Mouse (Mus musculus): ENCODE results near the gene Cep55. TPM values are rescaled to one million over a fixed set of nuclear protein-coding genes. Genes with fewer than 3 reads are reported as not detected.
A peak's percentile ranks its signal among the peaks of the same experiment; 100 is the strongest.

Cep55 gene
- total and polyA plus RNA-seq, 3 experiments: 0.38 to 1.6 (median 0.44) TPM

DNA sequence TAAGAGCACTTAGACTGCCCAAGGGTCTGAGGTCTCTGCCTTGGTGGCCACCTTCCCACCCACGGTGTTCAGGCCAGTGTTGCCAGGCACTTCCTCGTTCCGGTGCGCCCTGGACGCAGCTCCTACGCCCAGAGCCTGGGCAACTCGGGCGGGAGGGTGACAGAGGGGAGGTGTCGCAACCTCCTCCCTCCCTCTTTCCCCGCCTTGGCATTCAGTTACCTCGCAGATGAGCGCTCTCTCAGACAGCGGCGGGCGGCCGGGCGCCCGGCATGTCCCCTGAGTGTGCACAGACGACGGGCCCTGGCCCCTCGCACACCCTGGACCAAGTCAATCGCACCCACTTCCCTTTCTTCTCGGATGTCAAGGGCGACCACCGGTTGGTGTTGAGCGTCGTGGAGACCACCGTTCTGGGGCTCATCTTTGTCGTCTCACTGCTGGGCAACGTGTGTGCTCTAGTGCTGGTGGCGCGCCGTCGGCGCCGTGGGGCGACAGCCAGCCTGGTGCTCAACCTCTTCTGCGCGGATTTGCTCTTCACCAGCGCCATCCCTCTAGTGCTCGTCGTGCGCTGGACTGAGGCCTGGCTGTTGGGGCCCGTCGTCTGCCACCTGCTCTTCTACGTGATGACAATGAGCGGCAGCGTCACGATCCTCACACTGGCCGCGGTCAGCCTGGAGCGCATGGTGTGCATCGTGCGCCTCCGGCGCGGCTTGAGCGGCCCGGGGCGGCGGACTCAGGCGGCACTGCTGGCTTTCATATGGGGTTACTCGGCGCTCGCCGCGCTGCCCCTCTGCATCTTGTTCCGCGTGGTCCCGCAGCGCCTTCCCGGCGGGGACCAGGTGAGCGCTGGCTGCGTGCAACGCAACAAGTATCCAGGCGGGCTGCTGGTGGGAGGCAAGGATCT is 42.3 kb downstream of the Cep55 start, which contains the start of gene Ffar4:
TSS of gene Ffar4 (plus strand) at position 214 of the 901 bp plus-strand sequence.
- DNase-seq: peak; percentile 79

DNA sequence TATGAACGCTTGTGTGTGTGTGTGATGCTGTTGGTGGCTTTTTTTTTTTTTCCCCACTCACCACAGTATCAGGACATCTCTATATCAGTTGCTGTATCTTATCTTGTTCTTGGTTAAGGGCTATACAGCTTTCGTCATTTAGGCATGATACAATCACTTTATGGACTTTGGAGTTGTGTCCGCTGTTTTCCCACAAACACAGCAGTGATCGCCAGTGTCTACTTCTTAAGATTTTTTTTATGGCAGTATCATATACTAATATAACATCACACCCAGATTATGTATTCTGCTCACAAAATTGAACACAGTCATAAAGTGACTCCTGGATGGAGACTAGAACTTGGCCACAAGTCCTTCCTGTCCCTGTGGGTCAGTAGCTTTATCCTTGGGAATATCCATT is 53.1 kb downstream of the Cep55 start:
- DNase-seq: no peak

DNA sequence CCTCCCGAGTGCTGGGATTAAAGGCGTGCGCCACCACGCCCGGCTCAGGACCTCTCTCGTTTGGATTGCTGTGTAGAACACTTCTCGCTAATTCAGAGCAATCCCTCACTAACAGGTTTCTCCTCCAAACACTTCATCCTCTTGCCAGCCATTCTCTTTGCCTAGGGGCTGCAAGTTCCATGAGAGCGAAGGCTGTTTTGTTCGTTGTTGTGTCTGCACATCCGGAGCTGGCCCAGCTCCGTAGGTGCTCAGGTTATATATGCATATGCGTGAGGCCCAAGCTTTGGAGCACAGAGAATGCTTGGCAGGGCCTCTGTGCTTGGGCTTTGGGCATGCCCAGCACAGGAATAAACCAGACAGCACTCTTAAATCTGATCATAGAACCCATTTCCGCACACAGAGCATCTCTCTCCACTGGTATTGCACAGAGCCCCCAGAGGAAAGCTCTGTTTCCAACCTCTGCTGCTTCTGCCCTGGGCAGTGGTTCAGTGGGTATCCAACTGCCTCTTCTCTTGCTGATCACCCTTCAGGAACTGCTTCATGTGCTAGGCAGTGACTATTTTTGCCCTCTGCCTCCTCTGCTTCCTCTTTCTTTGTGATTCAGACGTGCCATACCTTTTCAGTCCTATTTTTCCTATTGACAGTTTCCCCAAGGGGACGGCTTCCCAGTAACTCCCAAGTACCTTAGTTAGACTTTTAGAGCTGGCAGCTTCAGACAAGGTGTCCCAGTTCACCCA is 54.9 kb downstream of the Cep55 start:
- DNase-seq: no peak

DNA sequence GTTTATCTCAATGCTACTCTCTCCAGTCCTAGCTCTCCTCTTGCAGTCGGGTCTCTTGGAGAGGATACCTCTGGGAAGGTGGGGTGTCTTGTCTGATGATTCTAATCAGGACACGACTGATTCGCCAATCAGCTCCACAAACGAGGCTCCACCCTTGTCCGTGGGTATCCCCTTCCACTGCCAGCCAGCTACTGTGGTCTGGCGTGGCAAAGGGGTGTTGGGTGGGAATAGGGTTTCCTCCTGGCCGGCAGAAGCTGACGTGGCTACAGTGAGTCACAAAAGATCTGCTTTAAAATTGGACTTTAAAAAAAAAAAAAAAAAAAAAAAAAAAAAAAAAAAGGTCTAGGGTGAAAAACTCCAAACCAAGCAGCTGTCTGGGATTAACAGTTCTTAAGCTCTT is 56.2 kb downstream of the Cep55 start:
- DNase-seq: no peak

DNA sequence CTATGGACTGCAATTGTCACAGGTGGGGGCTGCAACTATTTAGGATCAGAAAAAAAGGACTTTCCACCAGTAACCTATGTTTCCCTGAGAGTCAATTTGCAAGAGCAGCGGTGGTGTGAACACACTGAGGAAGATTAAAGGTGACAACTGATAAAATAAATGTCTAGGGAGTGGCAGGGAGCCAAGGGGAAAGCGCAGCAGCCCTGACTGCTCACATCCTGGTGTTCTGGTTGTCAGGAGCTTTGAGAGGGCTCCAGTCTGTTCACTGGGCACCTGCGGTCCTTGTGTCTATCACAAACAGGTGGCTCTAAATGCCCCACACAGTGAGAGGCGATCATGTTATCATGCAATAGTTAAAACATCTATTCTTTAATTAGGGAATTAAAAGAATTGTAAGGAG is 57.8 kb downstream of the Cep55 start:
- DNase-seq: no peak

DNA sequence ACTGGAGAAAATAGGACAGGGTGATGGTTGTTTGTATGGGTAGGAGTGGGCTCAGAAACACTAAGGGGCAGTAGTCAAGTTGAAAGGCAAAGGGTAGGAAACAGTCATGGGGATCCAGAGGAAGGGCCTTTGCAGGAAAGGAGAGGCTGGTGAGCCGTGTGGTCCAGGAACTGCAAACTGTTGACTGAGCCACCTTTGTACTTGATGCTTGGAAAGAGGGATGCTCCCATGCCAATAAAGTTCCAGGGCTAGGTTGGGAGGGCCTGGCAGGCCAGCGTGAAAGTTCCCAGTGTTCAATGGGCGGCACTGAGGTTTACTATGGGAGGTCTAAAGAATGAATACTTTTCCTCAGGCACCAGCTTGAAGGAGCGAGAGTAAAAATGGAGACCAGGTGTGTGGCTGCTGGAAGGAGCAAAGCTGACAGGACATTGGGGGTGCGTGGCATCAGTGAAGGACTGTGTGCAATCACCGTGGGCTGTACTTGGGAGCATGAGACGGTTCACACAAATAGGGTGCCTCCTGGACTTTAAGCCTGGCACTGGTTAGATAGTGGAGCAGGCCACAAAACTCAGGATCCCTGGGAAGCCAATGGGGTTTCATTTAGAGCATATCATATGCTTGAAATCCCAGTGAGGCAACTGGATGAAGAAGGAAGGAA is 60.2 kb downstream of the Cep55 start:
- DNase-seq: no peak

DNA sequence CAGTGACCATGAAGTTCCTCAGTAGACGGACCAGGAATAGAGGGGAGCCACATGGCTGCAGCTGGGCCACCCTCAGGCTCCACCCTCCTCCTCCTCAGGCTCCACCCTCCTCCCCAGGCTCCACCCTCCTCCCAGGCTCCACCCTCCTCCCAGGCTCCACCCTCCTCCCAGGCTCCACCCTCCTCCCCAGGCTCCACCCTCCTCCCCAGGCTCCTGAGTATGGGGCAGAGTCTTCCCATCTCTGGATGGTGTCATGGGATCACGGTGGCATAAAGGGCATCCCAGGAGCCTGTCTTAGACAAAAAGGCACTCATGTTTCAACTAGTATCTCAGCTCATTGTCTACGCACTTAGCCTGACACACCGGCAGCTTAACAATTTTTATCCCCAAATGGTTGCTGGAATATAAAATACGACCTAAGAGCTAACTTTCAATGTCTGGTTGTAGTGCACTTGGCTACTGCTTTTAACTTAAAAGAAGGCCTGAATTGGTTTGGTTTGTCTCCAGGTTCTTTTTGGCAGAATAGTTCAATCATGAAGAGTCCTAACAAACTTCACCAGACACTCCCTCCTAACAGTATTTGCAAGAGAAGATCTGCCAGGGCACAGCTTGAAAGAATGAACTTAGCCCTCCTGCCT is 65.4 kb downstream of the Cep55 start:
- no peak for DNase-seq

DNA sequence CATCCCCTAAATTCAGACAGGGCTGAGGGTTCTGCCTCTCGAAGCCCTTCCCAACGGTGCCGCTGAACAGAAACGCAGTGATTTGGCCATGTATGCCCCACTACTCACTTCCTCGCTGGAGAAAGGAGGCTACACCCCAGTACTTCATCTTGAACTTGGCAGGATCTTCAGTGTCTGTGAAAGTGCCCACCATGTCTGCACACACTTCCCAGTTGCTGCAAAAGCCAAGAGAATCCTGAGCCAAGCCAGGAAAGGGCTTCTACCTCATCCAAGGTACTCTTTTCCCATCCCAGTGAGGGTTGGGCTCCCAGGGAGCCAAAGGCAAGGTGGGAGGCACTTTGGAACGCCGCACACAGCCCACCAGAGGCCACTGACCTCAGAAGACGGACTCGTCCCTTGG is 69.1 kb downstream of the Cep55 start:
- no peak for DNase-seq

Other genes with a start within 250 kb of the Cep55 start
- gene Myof, start 11.4 kb upstream of the Cep55 start, total RNA-seq (2021): 10 to 100 TPM; 26.3 to 65.2 TPM
- 3.6 and 6.6 TPM in 2 replicates for gene Myof, start 11.4 kb upstream of the Cep55 start, polyA plus RNA-seq (2012; rRNA removed)
- 10 to 100 TPM; 13.3 to 14.2 TPM for gene Ffar4, start 42.1 kb downstream of the Cep55 start, total RNA-seq (2021)
- gene Ffar4, start 42.1 kb downstream of the Cep55 start, polyA plus RNA-seq (2012; rRNA removed): 13.0 and 22.4 TPM in 2 replicates
- 10 to 100 TPM; 37.6 to 52.1 TPM for gene Rbp4, start 70.3 kb downstream of the Cep55 start, total RNA-seq (2021)
- gene Rbp4, start 70.3 kb downstream of the Cep55 start, polyA plus RNA-seq (2012; rRNA removed): 57.5 and 75.4 TPM in 2 replicates
- gene Pde6c, start 77.8 kb downstream of the Cep55 start, total RNA-seq (2021): not detected
- not detected in 2 replicates for gene Pde6c, start 77.8 kb downstream of the Cep55 start, polyA plus RNA-seq (2012; rRNA removed)
- 10 to 100 TPM; 11.2 to 16.3 TPM for gene Fra10ac1, start 169.1 kb downstream of the Cep55 start, total RNA-seq (2021)
- 2.6 and 4.5 TPM in 2 replicates for gene Fra10ac1, start 169.1 kb downstream of the Cep55 start, polyA plus RNA-seq (2012; rRNA removed)
- gene Lgi1, start 209.5 kb downstream of the Cep55 start, total RNA-seq (2021): 1 to 10 TPM in 1 of 2 experiments, under 1 TPM in 1; 0.43 to 1.8 TPM
- 0.09 TPM in 2 replicates for gene Lgi1, start 209.5 kb downstream of the Cep55 start, polyA plus RNA-seq (2012; rRNA removed)

Measured in adrenal gland, adult 2 months (tissue).